Comparison of ENCODE assay signal across 21 mouse cellular contexts in the genomic region with DNA sequence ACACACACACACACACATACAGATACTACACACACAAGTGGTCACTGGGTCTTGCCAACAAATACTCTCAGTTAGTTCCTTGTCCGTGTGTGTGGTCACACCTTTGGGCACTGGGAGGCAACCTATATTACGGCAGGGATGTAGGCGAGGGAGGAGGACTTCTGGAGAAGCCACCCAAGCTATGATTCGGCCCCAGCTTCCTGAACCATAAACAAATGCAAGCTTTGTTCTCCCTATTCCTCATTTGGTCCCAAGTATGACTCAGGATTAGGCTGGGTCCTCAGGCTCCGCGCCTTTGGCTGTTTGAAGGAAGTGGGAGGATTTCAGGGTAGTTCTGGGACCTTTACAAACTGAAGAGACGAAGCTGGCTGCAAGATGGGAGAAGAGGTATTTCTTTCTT.
DNase-seq lines count a peak whose midpoint lies in the region; ATAC-seq and TF ChIP-seq lines count a peak whose summit lies in the region.
"Had no signal": no experiment of that assay in that cellular context is flagged by ENCODE, and none has a peak within 500 bp of the region (broad histone marks: within the 10 kb centered on the region; RNA-seq: fewer than 3 reads in every experiment).

No protein-coding gene starts in this region.

- no peak overlapping the region for H3K9ac ChIP-seq in forebrain, postnatal 0 days
- no peak overlapping the region for H3K9ac ChIP-seq in midbrain, embryonic 14.5 days (replicated peaks; ENCODE audit: low read length)
- H3K9ac ChIP-seq in midbrain, embryonic 13.5 days (replicated peaks) = no peak overlapping the region
- H3K9ac ChIP-seq: heart, embryonic 15.5 days; hindbrain, embryonic 14.5 days; intestine, embryonic 15.5 days; liver, embryonic 13.5 days; neural tube, embryonic 15.5 days had no signal

- H3K27me3 ChIP-seq in forebrain, postnatal 0 days (ENCODE audit: insufficient read depth, low read length) = no peaks in the 10 kb centered on the region
- H3K27me3 ChIP-seq in midbrain, embryonic 14.5 days (ENCODE audit: control insufficient read depth, insufficient read depth, low read length) = no peaks in the 10 kb centered on the region
- H3K27me3 ChIP-seq in midbrain, embryonic 13.5 days = peaks cover 28% of the 10 kb centered on the region; the same call in 1 of the 2 replicates
- H3K27me3 ChIP-seq: heart, embryonic 15.5 days; intestine, embryonic 15.5 days; liver, embryonic 13.5 days had no signal

- no peak overlapping the region for H3K4me3 ChIP-seq in forebrain, postnatal 0 days (ENCODE audit: low read depth, low read length)
- no peak overlapping the region for H3K4me3 ChIP-seq in midbrain, embryonic 14.5 days (replicated peaks; ENCODE audit: low read depth, low read length)
- H3K4me3 ChIP-seq in midbrain, embryonic 13.5 days (replicated peaks) = no peak overlapping the region
- H3K4me3 ChIP-seq: heart, embryonic 15.5 days; intestine, embryonic 15.5 days; layer of hippocampus, adult 2 months; liver, embryonic 13.5 days; midbrain, embryonic 10.5 days; neural tube, embryonic 15.5 days had no signal

- H3K9me3 ChIP-seq in forebrain, postnatal 0 days (ENCODE audit: low read length) = no peaks in the 10 kb centered on the region
- no peaks in the 10 kb centered on the region for H3K9me3 ChIP-seq in midbrain, embryonic 14.5 days (ENCODE audit: control insufficient read depth, low read length)
- no peaks in the 10 kb centered on the region for H3K9me3 ChIP-seq in midbrain, embryonic 13.5 days
- H3K9me3 ChIP-seq: heart, embryonic 15.5 days; intestine, embryonic 15.5 days; liver, embryonic 13.5 days; midbrain, embryonic 10.5 days; neural tube, embryonic 15.5 days had no signal

- H3K27ac ChIP-seq in forebrain, postnatal 0 days (ENCODE audit: low read depth, low read length) = no peak overlapping the region
- no peak overlapping the region for H3K27ac ChIP-seq in midbrain, embryonic 14.5 days (replicated peaks; ENCODE audit: low read depth, low read length)
- no peak overlapping the region for H3K27ac ChIP-seq in midbrain, embryonic 13.5 days
- H3K27ac ChIP-seq: heart, embryonic 15.5 days; hindbrain, embryonic 14.5 days; intestine, embryonic 15.5 days; layer of hippocampus, adult 2 months; liver, embryonic 13.5 days; midbrain, embryonic 10.5 days; neural tube, embryonic 15.5 days had no signal

- no peaks in the 10 kb centered on the region for H3K36me3 ChIP-seq in forebrain, postnatal 0 days (ENCODE audit: insufficient read depth)
- H3K36me3 ChIP-seq in midbrain, embryonic 14.5 days (ENCODE audit: control insufficient read depth, insufficient read depth, low read length) = no peaks in the 10 kb centered on the region
- no peaks in the 10 kb centered on the region for H3K36me3 ChIP-seq in midbrain, embryonic 13.5 days
- H3K36me3 ChIP-seq: heart, embryonic 15.5 days; intestine, embryonic 15.5 days; liver, embryonic 13.5 days; midbrain, embryonic 10.5 days; neural tube, embryonic 15.5 days had no signal

- TF ChIP-seq CTCF in forebrain, postnatal 0 days (IDR thresholded peaks at IDR 0.05; ENCODE audit: low read depth) = no peak

- H3K4me2 ChIP-seq in forebrain, postnatal 0 days (ENCODE audit: low read depth) = no peak overlapping the region
- H3K4me2 ChIP-seq in midbrain, embryonic 14.5 days (ENCODE audit: low read length) = no peak overlapping the region
- no peak overlapping the region for H3K4me2 ChIP-seq in midbrain, embryonic 13.5 days (replicated peaks)
- H3K4me2 ChIP-seq: heart, embryonic 15.5 days; hindbrain, embryonic 14.5 days; intestine, embryonic 15.5 days; liver, embryonic 13.5 days; neural tube, embryonic 15.5 days had no signal

- no peak for ATAC-seq in forebrain, postnatal 0 days
- ATAC-seq in midbrain, embryonic 14.5 days (ENCODE audit: low FRiP score, low TSS enrichment) = no peak
- ATAC-seq in midbrain, embryonic 13.5 days = no peak
- ATAC-seq: forebrain, embryonic 14.5 days; intestine, embryonic 15.5 days; Patski had no signal

- WGBS in forebrain, postnatal 0 days = 74% methylated on average over 7 of the region's 7 CpGs
- WGBS in midbrain, embryonic 14.5 days = 72% methylated on average over 7 of the region's 7 CpGs
- WGBS in midbrain, embryonic 13.5 days = 70% methylated on average over 7 of the region's 7 CpGs

- H3K4me1 ChIP-seq in forebrain, postnatal 0 days (ENCODE audit: insufficient read depth) = no peaks in the 10 kb centered on the region
- H3K4me1 ChIP-seq in midbrain, embryonic 14.5 days (ENCODE audit: control insufficient read depth, insufficient read depth, low read length) = no peaks in the 10 kb centered on the region
- no peaks in the 10 kb centered on the region for H3K4me1 ChIP-seq in midbrain, embryonic 13.5 days (replicated peaks)
- H3K4me1 ChIP-seq: intestine, embryonic 15.5 days; midbrain, embryonic 10.5 days; neural tube, embryonic 15.5 days had no signal

- intact Hi-C loops in gastrocnemius, postnatal 14 days (cut with DNase I; ENCODE audit: low total_unique reads) = no loop called here
- intact Hi-C loops in gastrocnemius, postnatal 36 days (cut with DNase I) = no loop called here

- DNase-seq in gastrocnemius, postnatal 14 days = peak; percentile 4
- DNase-seq in gastrocnemius, postnatal 36 days = no peak
- peak; percentile 4 for DNase-seq in lung, postnatal 36 days
- DNase-seq in lung, adult 18-20 months = no peak
- DNase-seq in heart, postnatal 4 days = peak; percentile 13
- no peak for DNase-seq in forebrain, postnatal 0 days
- no peak for DNase-seq in midbrain, embryonic 14.5 days
- DNase-seq: B cell, adult 2 months; cerebellum, adult 9-11 months; left cerebral cortex, postnatal 4 days; liver, embryonic 13.5 days; right cerebral cortex, postnatal 4 days had no signal

Comparison
In these comparisons a context has a peak if more than half of its experiments do, and no peak if none do; other contexts are left out.
1. DNase-seq: peak in gastrocnemius, postnatal 14 days (single experiment), lung, postnatal 36 days (single experiment) and heart, postnatal 4 days (single experiment); none in gastrocnemius, postnatal 36 days (0 of 2), lung, adult 18-20 months (0 of 2), forebrain, postnatal 0 days (single experiment) and midbrain, embryonic 14.5 days (single experiment).